In genomic region chr11:99249115-99249514, GRCm38 (mm10) we compare ENCODE assay signal across 11 mouse cellular contexts. TPM values are rescaled to one million over a fixed set of nuclear protein-coding genes. Genes with fewer than 3 reads are reported as not detected.
DNase-seq lines count a peak whose midpoint lies in the region; ATAC-seq and TF ChIP-seq lines count a peak whose summit lies in the region.
"Had no signal": no experiment of that assay in that cellular context is flagged by ENCODE, and none has a peak within 500 bp of the region (broad histone marks: within the 10 kb centered on the region; RNA-seq: fewer than 3 reads in every experiment).

No protein-coding gene starts in this region.

- no peak overlapping the region for H3K27ac ChIP-seq in gastrocnemius, adult 2 months
- no peak overlapping the region for H3K27ac ChIP-seq in midbrain, postnatal 0 days (ENCODE audit: low read depth, low read length)
- H3K27ac ChIP-seq in midbrain, embryonic 13.5 days = no peak overlapping the region
- H3K27ac ChIP-seq: liver, embryonic 15.5 days had no signal

- no peak overlapping the region for H3K4me2 ChIP-seq in midbrain, postnatal 0 days (ENCODE audit: low read depth, low read length, poor library complexity, severe bottlenecking)
- no peak overlapping the region for H3K4me2 ChIP-seq in midbrain, embryonic 13.5 days (replicated peaks)
- H3K4me2 ChIP-seq: liver, embryonic 15.5 days had no signal

- intact Hi-C loops in gastrocnemius, adult 2 months (cut with DNase I) = loop anchor here (5.0 kb wide), 1 partner anchor 62 kb away; no protein-coding TSS in a partner anchor
- intact Hi-C loops in gastrocnemius, postnatal 14 days (cut with DNase I; ENCODE audit: low total_unique reads) = no loop called here

- H3K4me1 ChIP-seq in midbrain, postnatal 0 days (ENCODE audit: insufficient read depth, low read length) = no peaks in the 10 kb centered on the region
- H3K4me1 ChIP-seq in midbrain, embryonic 13.5 days (replicated peaks) = 0 out of 2 replicates have a peak, but pooled peaks cover 1% of the 10 kb centered on the region
- H3K4me1 ChIP-seq: liver, embryonic 15.5 days had no signal

- no peak overlapping the region for H3K4me3 ChIP-seq in gastrocnemius, adult 2 months
- H3K4me3 ChIP-seq in midbrain, postnatal 0 days (ENCODE audit: low read depth, low read length) = no peak overlapping the region
- H3K4me3 ChIP-seq in midbrain, embryonic 13.5 days (replicated peaks) = no peak overlapping the region
- H3K4me3 ChIP-seq: liver, embryonic 15.5 days had no signal

- no peaks in the 10 kb centered on the region for H3K27me3 ChIP-seq in midbrain, postnatal 0 days (ENCODE audit: insufficient read depth, low read length)
- H3K27me3 ChIP-seq in midbrain, embryonic 13.5 days = no peaks in the 10 kb centered on the region

- 58% methylated on average over 4 of the region's 4 CpGs for WGBS in midbrain, postnatal 0 days
- 64% methylated on average over 4 of the region's 4 CpGs for WGBS in midbrain, embryonic 13.5 days

- H3K36me3 ChIP-seq in midbrain, postnatal 0 days (ENCODE audit: insufficient read depth, low read length) = no peaks in the 10 kb centered on the region
- H3K36me3 ChIP-seq in midbrain, embryonic 13.5 days = no peaks in the 10 kb centered on the region
- H3K36me3 ChIP-seq: G1E; liver, embryonic 15.5 days had no signal

- no peak for ATAC-seq in midbrain, postnatal 0 days (ENCODE audit: low FRiP score)
- ATAC-seq in midbrain, embryonic 13.5 days = no peak
- ATAC-seq in megakaryocyte-erythroid progenitor cell, adult 5-6 weeks (replicated peaks; ENCODE audit: low FRiP score, low TSS enrichment, poor library complexity, severe bottlenecking) = no peak

- peak; percentile 54 for TF ChIP-seq CTCF in gastrocnemius, adult 2 months (IDR thresholded peaks at IDR 0.05)
- TF ChIP-seq CTCF in midbrain, postnatal 0 days (IDR thresholded peaks at IDR 0.05) = peak; percentile 61

- no peak overlapping the region for H3K9ac ChIP-seq in midbrain, postnatal 0 days (replicated peaks; ENCODE audit: low read length, poor library complexity, severe bottlenecking)
- no peak overlapping the region for H3K9ac ChIP-seq in midbrain, embryonic 13.5 days (replicated peaks)
- H3K9ac ChIP-seq: liver, embryonic 15.5 days had no signal

- H3K9me3 ChIP-seq in midbrain, postnatal 0 days (ENCODE audit: low read length) = no peaks in the 10 kb centered on the region
- no peaks in the 10 kb centered on the region for H3K9me3 ChIP-seq in midbrain, embryonic 13.5 days
- H3K9me3 ChIP-seq: G1E; liver, embryonic 15.5 days had no signal

- no peak for DNase-seq in gastrocnemius, adult 2 months
- DNase-seq in gastrocnemius, postnatal 14 days = no peak
- peak; percentile 42 for DNase-seq in midbrain, postnatal 0 days (ENCODE audit: low spot score)
- peak; percentile 15 for DNase-seq in embryo, embryonic 10.5 days (ENCODE audit: low spot score)
- peak; percentile 19 for DNase-seq in thymus, postnatal 25 days
- DNase-seq in left cerebral cortex, adult 8-10 months (ENCODE audit: low spot score in 2 of 2) = no peak

RNA-seq across cellular contexts. Expression of gene Krt222, which starts 5.2 kb away (rescaled TPM):
- total RNA-seq in gastrocnemius, adult 2 months (2021) = 1 to 10 TPM; 2.0 to 6.1 TPM
- total RNA-seq in gastrocnemius, postnatal 14 days (2021) = 10 to 100 TPM in 1 of 2 experiments, 1 to 10 TPM in 1; 8.9 to 11.4 TPM
- 10.6 and 11.6 TPM in 2 replicates for total RNA-seq in midbrain, postnatal 0 days (2014; rRNA removed)
- 13.6 and 14.4 TPM in 2 replicates for polyA plus RNA-seq in midbrain, postnatal 0 days (2015; fragmentation: Nextera tagmentation; extraction: Ambion mirVana)
- polyA plus RNA-seq in midbrain, embryonic 13.5 days (2015; fragmentation: Nextera tagmentation; extraction: Ambion mirVana) = 2.4 TPM in 2 replicates
- total RNA-seq in megakaryocyte-erythroid progenitor cell, adult 5-6 weeks (2014; fragmentation: Nextera tagmentation) = not detected in 2 replicates
- not detected in 2 replicates for total RNA-seq in megakaryocyte-erythroid progenitor cell, adult 5-6 weeks (2017)
- 10 to 100 TPM; 30.4 to 38.4 (median 34.0) TPM for total RNA-seq in left cerebral cortex, adult 8-10 months (2022)
- polyA plus RNA-seq: G1E had no signal

RNA-seq across cellular contexts. Expression of gene Smarce1, which starts 18.3 kb away (rescaled TPM):
- total RNA-seq in gastrocnemius, adult 2 months (2021) = 10 to 100 TPM; 33.2 to 33.4 TPM
- 10 to 100 TPM; 35.8 to 45.7 TPM for total RNA-seq in gastrocnemius, postnatal 14 days (2021)
- total RNA-seq in midbrain, postnatal 0 days (2014; rRNA removed) = 94.9 and 116 TPM in 2 replicates
- polyA plus RNA-seq in midbrain, postnatal 0 days (2015; fragmentation: Nextera tagmentation; extraction: Ambion mirVana) = 170 and 184 TPM in 2 replicates
- polyA plus RNA-seq in midbrain, embryonic 13.5 days (2015; fragmentation: Nextera tagmentation; extraction: Ambion mirVana) = 370 and 402 TPM in 2 replicates
- 113 and 114 TPM in 2 replicates for total RNA-seq in megakaryocyte-erythroid progenitor cell, adult 5-6 weeks (2014; fragmentation: Nextera tagmentation)
- 223 and 323 TPM in 2 replicates for total RNA-seq in megakaryocyte-erythroid progenitor cell, adult 5-6 weeks (2017)
- 10 to 100 TPM; 46.9 to 61.5 (median 53.0) TPM for total RNA-seq in left cerebral cortex, adult 8-10 months (2022)

RNA-seq across cellular contexts. Expression of gene Krt24, which starts 35.9 kb away (rescaled TPM):
- total RNA-seq in gastrocnemius, adult 2 months (2021) = not detected
- not detected for total RNA-seq in gastrocnemius, postnatal 14 days (2021)
- not detected in 2 replicates for total RNA-seq in midbrain, postnatal 0 days (2014; rRNA removed)
- 0.07 and 0.21 TPM in 2 replicates for polyA plus RNA-seq in midbrain, postnatal 0 days (2015; fragmentation: Nextera tagmentation; extraction: Ambion mirVana)
- not detected in 2 replicates for polyA plus RNA-seq in midbrain, embryonic 13.5 days (2015; fragmentation: Nextera tagmentation; extraction: Ambion mirVana)
- not detected in 2 replicates for total RNA-seq in megakaryocyte-erythroid progenitor cell, adult 5-6 weeks (2014; fragmentation: Nextera tagmentation)
- total RNA-seq in megakaryocyte-erythroid progenitor cell, adult 5-6 weeks (2017) = not detected in 2 replicates
- not detected for total RNA-seq in left cerebral cortex, adult 8-10 months (2022)
- total RNA-seq: G1E had no signal
- polyA plus RNA-seq: G1E; liver, embryonic 15.5 days; spleen, adult 2 months had no signal

Comparison
In these comparisons a context has a peak if more than half of its experiments do, and no peak if none do; other contexts are left out.
1. DNase-seq: peak in midbrain, postnatal 0 days (single experiment), embryo, embryonic 10.5 days (single experiment) and thymus, postnatal 25 days (single experiment); none in gastrocnemius, adult 2 months (single experiment), gastrocnemius, postnatal 14 days (single experiment) and left cerebral cortex, adult 8-10 months (0 of 2).